Mouse (Mus musculus): ENCODE measurements at regions not wholly inside any gene's neighbourhood (a gene's known extent, or its start where the extent isn't known, plus 50 kb on each side); places are given as distances from the start of the nearest gene placed in this dataset.

- DNase-seq = no peak
Measured at GRCm38 (mm10) chr8:15470561-15470960, 424.7 kb upstream of the BB014433 start.

GRCm38 (mm10) chr8:15468540-15469476 is 422.9 kb upstream of the BB014433 start:
- no peak for DNase-seq

GRCm38 (mm10) chr8:15438546-15438945 is 392.7 kb upstream of the BB014433 start:
- DNase-seq = no peak

GRCm38 (mm10) chr8:15394722-15395115 is 348.8 kb upstream of the BB014433 start:
- no peak for DNase-seq

- DNase-seq = no peak
Measured at GRCm38 (mm10) chr8:15393936-15394721, 348.3 kb upstream of the BB014433 start.

- DNase-seq = no peak
Measured at GRCm38 (mm10) chr8:15392056-15392455, 346.2 kb upstream of the BB014433 start.

- no peak for DNase-seq
Measured at GRCm38 (mm10) chr8:15388791-15389190, 342.9 kb upstream of the BB014433 start.

GRCm38 (mm10) chr8:15367063-15367462 is 321.2 kb upstream of the BB014433 start:
- DNase-seq = no peak

GRCm38 (mm10) chr8:15364546-15364945 is 318.7 kb upstream of the BB014433 start:
- no peak for DNase-seq

- no peak for DNase-seq
Measured at GRCm38 (mm10) chr8:15344151-15344550, 298.3 kb upstream of the BB014433 start.

- DNase-seq = no peak
Measured at GRCm38 (mm10) chr8:15343616-15344015, 297.7 kb upstream of the BB014433 start.

GRCm38 (mm10) chr8:15334532-15334931 is 288.7 kb upstream of the BB014433 start:
- DNase-seq = no peak

- DNase-seq = no peak
Measured at GRCm38 (mm10) chr8:15327312-15327711, 281.4 kb upstream of the BB014433 start.

GRCm38 (mm10) chr8:15323421-15323820 is 277.5 kb upstream of the BB014433 start:
- DNase-seq = no peak

GRCm38 (mm10) chr8:15318082-15318816 is 272.4 kb upstream of the BB014433 start:
- DNase-seq = no peak

- no peak for DNase-seq
Measured at GRCm38 (mm10) chr8:15313481-15313880, 267.6 kb upstream of the BB014433 start.

GRCm38 (mm10) chr8:15311509-15311908 is 265.6 kb upstream of the BB014433 start:
- DNase-seq = no peak

- DNase-seq = no peak
Measured at GRCm38 (mm10) chr8:15311045-15311444, 265.2 kb upstream of the BB014433 start.

GRCm38 (mm10) chr8:15304143-15304677 is 258.3 kb upstream of the BB014433 start:
- no peak for DNase-seq

- DNase-seq = no peak
Measured at GRCm38 (mm10) chr8:15273775-15274174, 227.9 kb upstream of the BB014433 start.

GRCm38 (mm10) chr8:15271793-15272587 is 226.1 kb upstream of the BB014433 start:
- DNase-seq = no peak

- peak; percentile 9 for DNase-seq
Measured at GRCm38 (mm10) chr8:15270290-15270689, 224.4 kb upstream of the BB014433 start.
